Mouse (Mus musculus): ENCODE results near the gene Fpgs. TPM values are rescaled to one million over a fixed set of nuclear protein-coding genes. Genes with fewer than 3 reads are reported as not detected.
A peak's percentile ranks its signal among the peaks of the same experiment; 100 is the strongest.

Fpgs gene
- polyA plus RNA-seq, 1 experiment from 2014 or later, result 31.1 TPM

DNA sequence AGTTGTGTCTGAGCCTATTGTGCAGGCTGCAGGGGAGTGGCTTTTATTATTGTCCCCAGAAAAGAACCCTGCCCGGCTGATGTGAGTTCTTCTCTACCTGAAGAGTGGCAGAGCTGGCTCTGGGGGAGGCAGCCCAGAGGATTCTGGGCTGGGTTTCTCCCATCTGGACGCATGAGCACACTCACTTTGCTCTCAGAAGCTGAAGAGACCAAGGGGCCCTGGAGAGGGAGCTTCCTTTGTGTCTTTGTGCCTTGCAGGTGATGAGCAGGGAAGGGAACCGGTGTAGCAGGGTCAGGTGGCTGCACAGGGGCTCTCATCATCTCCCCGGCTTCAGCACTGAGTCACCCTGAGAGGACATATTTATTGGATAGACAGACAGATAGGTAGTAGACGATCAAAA, 41.7 kb downstream of the Fpgs start:
- Histone ChIP-seq H3K4me1 (peaks cover 3% of the 10 kb centered on the region), H3K9ac (0 out of 2 replicates have a peak overlapping the region, but pooled peaks have one; percentile 2), H3K4me2 (replicated peaks) (no peak overlapping the region), H3K9me3 (no peaks in the 10 kb centered on the region), H3K27me3 (no peaks in the 10 kb centered on the region), H3K27ac (peak overlapping the region; percentile 14; the same call in 1 of the 2 replicates), H3K4me3 (no peak overlapping the region), H3K36me3 (no peaks in the 10 kb centered on the region)
- ATAC-seq (ENCODE audit: insufficient number of reproducible peaks, insufficient read depth, low FRiP score, low TSS enrichment), result no peak
- 59% methylated on average over 5 of the region's 5 CpGs for WGBS

GRCm38 (mm10) chr2:32661509-32662107, 42.3 kb downstream of the Fpgs start:
- H3K4me3 ChIP-seq, result no peak overlapping the region
- no peak for ATAC-seq (ENCODE audit: insufficient number of reproducible peaks, insufficient read depth, low FRiP score, low TSS enrichment)
- no peak overlapping the region for H3K4me2 ChIP-seq (replicated peaks)
- WGBS, result 38% methylated on average over 7 of the region's 7 CpGs
- no peaks in the 10 kb centered on the region for H3K36me3 ChIP-seq
- peak overlapping the region; percentile 2; the same call in 1 of the 2 replicates for H3K9ac ChIP-seq
- H3K9me3 ChIP-seq, result no peaks in the 10 kb centered on the region
- H3K27me3 ChIP-seq, result no peaks in the 10 kb centered on the region
- H3K27ac ChIP-seq, result peak overlapping the region; percentile 36
- H3K4me1 ChIP-seq, result peaks cover 3% of the 10 kb centered on the region

DNA sequence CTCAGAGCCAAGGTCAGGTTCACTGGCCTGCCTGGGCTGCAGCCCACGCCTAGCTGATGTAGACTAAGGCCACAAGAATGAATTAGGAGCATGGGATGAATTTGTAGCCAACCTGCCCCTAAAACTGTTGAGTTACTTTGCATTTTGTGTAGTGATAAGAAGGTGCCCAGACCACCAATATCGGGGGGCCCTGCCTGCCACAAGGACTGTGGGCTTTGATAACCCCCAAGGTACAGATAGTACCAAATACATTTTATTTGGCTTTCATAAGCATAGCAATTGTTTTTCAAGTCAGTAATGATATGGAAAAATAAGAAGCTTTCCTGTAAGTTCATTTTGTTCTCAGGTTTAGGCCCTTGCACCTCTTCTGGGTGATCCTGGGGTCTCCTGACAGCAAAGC, 45.1 kb downstream of the Fpgs start:
- WGBS, result 97% methylated on average over 2 of the region's 2 CpGs

DNA sequence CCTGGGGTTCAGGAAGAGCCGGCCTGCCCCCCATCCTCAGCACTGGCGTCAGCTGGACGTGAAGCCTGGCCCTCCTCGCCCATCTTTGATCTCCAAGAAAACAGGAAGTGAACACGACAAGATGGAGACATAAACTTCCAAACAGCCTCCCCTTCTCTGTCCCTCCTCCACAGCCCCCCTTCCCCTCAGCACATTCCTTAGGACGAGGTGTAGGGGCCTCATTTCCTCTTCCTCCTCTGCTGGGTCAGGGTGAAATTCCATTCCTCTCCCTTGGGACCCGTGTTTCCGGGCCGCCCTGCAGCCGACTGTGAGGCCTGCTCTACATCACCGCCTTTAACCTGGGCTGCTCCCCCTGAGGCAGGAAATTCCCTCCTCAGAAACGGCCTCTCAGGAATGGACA, 48.1 kb downstream of the Fpgs start:
- peak; percentile 65; the same call in 1 of the 2 replicates for ATAC-seq (ENCODE audit: insufficient number of reproducible peaks, insufficient read depth, low FRiP score, low TSS enrichment)
- Histone ChIP-seq H3K4me1 (peaks cover 28% of the 10 kb centered on the region), H3K36me3 (no peaks in the 10 kb centered on the region), H3K9ac (no peak overlapping the region), H3K4me3 (no peak overlapping the region), H3K27ac (peak overlapping the region; percentile 76), H3K27me3 (no peaks in the 10 kb centered on the region), H3K4me2 (replicated peaks) (no peak overlapping the region), H3K9me3 (no peaks in the 10 kb centered on the region)
- WGBS, result 30% methylated on average over 12 of the region's 12 CpGs

More for the DNA sequence above, 45.1 kb downstream of the Fpgs start:
- no peak overlapping the region for H3K27ac ChIP-seq
- no peaks in the 10 kb centered on the region for H3K36me3 ChIP-seq
- ATAC-seq (ENCODE audit: insufficient number of reproducible peaks, insufficient read depth, low FRiP score, low TSS enrichment), result no peak
- H3K4me2 ChIP-seq (replicated peaks), result no peak overlapping the region
- H3K4me1 ChIP-seq, result peaks cover 27% of the 10 kb centered on the region
- H3K9ac ChIP-seq, result 0 out of 2 replicates have a peak overlapping the region, but pooled peaks have one; percentile 1
- no peak overlapping the region for H3K4me3 ChIP-seq
- H3K27me3 ChIP-seq, result no peaks in the 10 kb centered on the region
- no peaks in the 10 kb centered on the region for H3K9me3 ChIP-seq

DNA sequence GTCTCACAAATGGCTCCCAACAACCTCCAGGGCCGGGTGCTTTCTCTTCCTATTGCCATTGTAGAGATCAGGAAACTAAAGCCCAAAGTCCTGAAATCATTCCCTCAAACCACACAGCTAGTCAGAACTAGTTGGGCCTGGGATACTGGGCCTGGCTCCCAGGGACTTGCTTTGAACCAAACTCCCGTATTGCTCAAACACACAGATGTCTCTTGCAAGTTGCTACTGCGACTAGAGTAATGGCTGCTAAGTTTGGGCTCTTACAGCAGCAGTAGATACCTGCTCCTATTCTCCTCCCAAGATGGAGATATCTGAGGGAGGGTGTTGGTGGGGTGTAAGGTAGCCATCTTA, 48.6 kb downstream of the Fpgs start:
- Histone ChIP-seq H3K9me3 (no peaks in the 10 kb centered on the region), H3K36me3 (no peaks in the 10 kb centered on the region), H3K4me1 (peaks cover 28% of the 10 kb centered on the region), H3K4me2 (replicated peaks) (no peak overlapping the region), H3K9ac (no peak overlapping the region), H3K27me3 (no peaks in the 10 kb centered on the region), H3K4me3 (no peak overlapping the region), H3K27ac (peak overlapping the region; percentile 76)
- ATAC-seq (ENCODE audit: insufficient number of reproducible peaks, insufficient read depth, low FRiP score, low TSS enrichment), result no peak
- WGBS, result 84% methylated on average over 3 of the region's 3 CpGs

- Histone ChIP-seq H3K9me3 (no peaks in the 10 kb centered on the region), H3K27ac (peak overlapping the region; percentile 76; the same call in 1 of the 2 replicates), H3K4me1 (peaks cover 28% of the 10 kb centered on the region), H3K27me3 (no peaks in the 10 kb centered on the region), H3K9ac (no peak overlapping the region), H3K4me2 (replicated peaks) (no peak overlapping the region), H3K36me3 (no peaks in the 10 kb centered on the region), H3K4me3 (no peak overlapping the region)
- 54% methylated on average over 14 of the region's 14 CpGs for WGBS
- no peak for ATAC-seq (ENCODE audit: insufficient number of reproducible peaks, insufficient read depth, low FRiP score, low TSS enrichment)
Observed at GRCm38 (mm10) chr2:32654743-32655393, 49.1 kb downstream of the Fpgs start.

GRCm38 (mm10) chr2:32653764-32654163, 50.2 kb downstream of the Fpgs start:
- 32% methylated on average over 7 of the region's 7 CpGs for WGBS
- H3K27ac ChIP-seq, result peak overlapping the region; percentile 76
- no peaks in the 10 kb centered on the region for H3K9me3 ChIP-seq
- peaks cover 28% of the 10 kb centered on the region; the same call in 1 of the 2 replicates for H3K4me1 ChIP-seq
- no peak for ATAC-seq (ENCODE audit: insufficient number of reproducible peaks, insufficient read depth, low FRiP score, low TSS enrichment)
- H3K9ac ChIP-seq, result no peak overlapping the region
- no peaks in the 10 kb centered on the region for H3K36me3 ChIP-seq
- H3K4me2 ChIP-seq (replicated peaks), result no peak overlapping the region
- H3K27me3 ChIP-seq, result no peaks in the 10 kb centered on the region
- H3K4me3 ChIP-seq, result no peak overlapping the region

DNA sequence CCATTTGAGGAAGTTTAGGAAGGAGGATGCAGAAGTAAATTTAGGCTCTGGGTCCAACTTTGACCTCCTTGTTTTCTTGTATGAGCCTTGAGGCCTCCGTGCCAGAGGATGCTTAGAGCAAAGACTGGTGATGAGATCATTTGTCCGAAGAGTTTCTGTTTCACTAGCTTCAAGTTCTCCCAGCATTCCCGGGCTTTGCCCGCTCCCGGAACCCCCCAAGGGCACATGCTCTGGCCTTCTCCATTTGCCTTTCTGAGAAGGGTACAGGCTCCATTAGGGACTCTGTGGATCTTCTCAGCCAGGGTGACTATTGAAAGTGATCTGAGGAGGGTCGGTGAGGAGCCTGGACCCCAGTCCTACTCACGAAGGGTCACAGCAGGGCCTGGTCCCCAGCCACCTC, 56.6 kb downstream of the Fpgs start:
- H3K27me3 ChIP-seq, result no peaks in the 10 kb centered on the region
- H3K4me1 ChIP-seq, result peaks cover 16% of the 10 kb centered on the region; the same call in 1 of the 2 replicates
- H3K27ac ChIP-seq, result no peak overlapping the region
- H3K4me3 ChIP-seq, result peak overlapping the region; percentile 7
- H3K9ac ChIP-seq, result no peak overlapping the region
- no peaks in the 10 kb centered on the region for H3K9me3 ChIP-seq
- no peaks in the 10 kb centered on the region for H3K36me3 ChIP-seq
- ATAC-seq (ENCODE audit: insufficient number of reproducible peaks, insufficient read depth, low FRiP score, low TSS enrichment), result no peak
- 84% methylated on average over 7 of the region's 7 CpGs for WGBS
- peak overlapping the region; percentile 34; the same call in 1 of the 2 replicates for H3K4me2 ChIP-seq (replicated peaks)

- WGBS, result 53% methylated on average over 31 of the region's 31 CpGs
- H3K4me2 ChIP-seq (replicated peaks), result peak within 1 kb of the TSS; percentile 34
- peak within 1 kb of the TSS; percentile 54; the same call in 1 of the 2 replicates for H3K27ac ChIP-seq
- H3K27me3 ChIP-seq, result no peaks in the 10 kb centered on the region
- H3K36me3 ChIP-seq, result no peaks in the 10 kb centered on the region
- H3K4me1 ChIP-seq, result peaks cover 16% of the 10 kb centered on the region; the same call in 1 of the 2 replicates
- no peak for ATAC-seq (ENCODE audit: insufficient number of reproducible peaks, insufficient read depth, low FRiP score, low TSS enrichment)
- no peaks in the 10 kb centered on the region for H3K9me3 ChIP-seq
- H3K4me3 ChIP-seq, result peak within 1 kb of the TSS; percentile 27
- H3K9ac ChIP-seq, result peak within 1 kb of the TSS; percentile 34; the same call in 1 of the 2 replicates
Observed at GRCm38 (mm10) chr2:32646379-32647056, 57.4 kb downstream of the Fpgs start, which contains the start of gene Eng. Gene Eng, plus strand, starts transcription at chr2:32646595.

GRCm38 (mm10) chr2:32645647-32646046, 58.3 kb downstream of the Fpgs start:
- Histone ChIP-seq H3K4me3 (no peak overlapping the region), H3K9ac (no peak overlapping the region), H3K4me2 (replicated peaks) (no peak overlapping the region), H3K27ac (no peak overlapping the region; the same call in 1 of the 2 replicates), H3K36me3 (no peaks in the 10 kb centered on the region), H3K27me3 (no peaks in the 10 kb centered on the region), H3K4me1 (peaks cover 16% of the 10 kb centered on the region; the same call in 1 of the 2 replicates), H3K9me3 (no peaks in the 10 kb centered on the region)
- 61% methylated on average over 3 of the region's 3 CpGs for WGBS
- no peak for ATAC-seq (ENCODE audit: insufficient number of reproducible peaks, insufficient read depth, low FRiP score, low TSS enrichment)

GRCm38 (mm10) chr2:32644799-32645475, 59.0 kb downstream of the Fpgs start:
- H3K4me2 ChIP-seq (replicated peaks), result no peak overlapping the region
- no peaks in the 10 kb centered on the region for H3K9me3 ChIP-seq
- H3K9ac ChIP-seq, result no peak overlapping the region
- ATAC-seq (ENCODE audit: insufficient number of reproducible peaks, insufficient read depth, low FRiP score, low TSS enrichment), result no peak
- no peak overlapping the region for H3K27ac ChIP-seq
- no peaks in the 10 kb centered on the region for H3K27me3 ChIP-seq
- no peaks in the 10 kb centered on the region for H3K36me3 ChIP-seq
- no peak overlapping the region for H3K4me3 ChIP-seq
- 77% methylated on average over 8 of the region's 8 CpGs for WGBS
- peaks cover 16% of the 10 kb centered on the region; the same call in 1 of the 2 replicates for H3K4me1 ChIP-seq

All from embryonic facial prominence, embryonic 12.5 days (tissue).